Mouse (Mus musculus) spleen, embryonic (tissue): ENCODE measurements around the gene Zdhhc14.
"Not testable (repeated sequence)": the region's sequence is repeated elsewhere in the genome, so short reads cannot be mapped to it uniquely, and the experiment has no call there.

Experiments
- CTCF ChIA-PET: fragments of 350-600 bp; sonication (Branson Sonifier 250); formaldehyde crosslinking; loops from one replicate; lab custom pipeline; 2022; lab: Charles Lee

Zdhhc14 gene

DNA sequence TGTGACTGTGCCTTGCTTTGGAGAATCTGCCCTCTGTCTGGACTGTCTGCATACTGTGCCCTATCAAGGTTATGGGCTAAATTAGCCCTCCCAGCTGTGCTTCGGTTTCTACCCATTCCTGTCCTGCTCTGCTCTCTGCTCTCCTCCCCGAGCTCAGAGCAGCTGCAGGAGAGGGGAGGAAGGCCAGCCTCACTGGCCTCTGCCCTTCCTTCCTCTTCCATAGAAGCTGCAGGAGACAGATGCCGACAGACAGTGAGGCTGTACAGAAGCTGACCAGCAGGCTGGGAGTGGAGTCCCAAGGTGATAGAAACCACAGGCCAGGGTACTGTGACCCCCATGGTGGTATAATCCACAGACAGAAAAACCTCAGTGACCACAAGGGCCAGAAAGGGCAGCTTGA is 104.1 kb downstream of the Zdhhc14 start:
- CTCF ChIA-PET, result no interaction called here

DNA sequence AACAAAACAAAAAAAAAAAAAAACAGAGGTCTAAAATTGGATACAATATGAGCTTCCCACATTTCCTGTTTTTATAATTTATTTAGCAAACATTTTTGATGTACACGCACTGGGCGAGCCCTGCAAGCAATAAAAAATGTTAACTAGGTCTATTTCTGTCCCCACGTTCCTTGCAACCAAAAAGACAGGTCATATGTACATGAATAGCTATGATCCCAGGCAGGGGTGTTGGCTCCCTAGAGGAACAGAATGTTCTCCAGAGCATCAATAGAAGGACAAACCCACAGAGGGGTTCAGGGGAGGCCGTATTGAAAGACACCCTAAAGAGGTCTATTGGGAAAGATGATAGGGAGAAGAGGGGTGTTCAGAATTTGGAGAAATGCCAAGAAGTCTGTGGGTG is 106.6 kb downstream of the Zdhhc14 start:
- CTCF ChIA-PET, result interaction anchor here (0.6 kb wide), 1 partner anchor 23 kb away, joined by 4 read pairs; no protein-coding TSS in a partner anchor

DNA sequence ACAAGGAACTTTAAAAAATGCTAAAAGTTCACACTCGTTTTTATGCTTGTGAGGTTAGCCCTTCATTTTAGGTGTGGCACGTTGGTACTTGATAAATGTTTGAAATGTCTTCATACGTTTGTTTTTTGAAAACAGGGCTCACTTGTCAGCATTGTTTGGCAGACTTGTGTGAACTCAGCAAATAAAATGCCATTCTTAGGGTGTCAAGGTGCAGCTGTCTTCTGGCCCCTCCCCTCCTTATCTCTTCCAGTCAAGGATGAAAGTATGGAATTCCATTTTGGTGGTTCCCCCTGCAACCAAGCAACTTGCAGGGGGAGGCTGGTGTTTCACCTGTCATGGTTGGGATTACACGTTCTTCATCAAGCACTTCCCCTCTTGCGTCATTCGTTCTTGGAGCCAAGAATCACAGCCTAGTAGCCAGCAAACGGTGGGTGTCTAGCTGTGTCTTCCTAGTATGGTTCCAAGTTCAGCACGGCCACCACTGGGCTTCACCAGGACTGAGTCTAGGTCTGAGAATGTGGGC is 108.2 kb downstream of the Zdhhc14 start:
- CTCF ChIA-PET, result no interaction called here

DNA sequence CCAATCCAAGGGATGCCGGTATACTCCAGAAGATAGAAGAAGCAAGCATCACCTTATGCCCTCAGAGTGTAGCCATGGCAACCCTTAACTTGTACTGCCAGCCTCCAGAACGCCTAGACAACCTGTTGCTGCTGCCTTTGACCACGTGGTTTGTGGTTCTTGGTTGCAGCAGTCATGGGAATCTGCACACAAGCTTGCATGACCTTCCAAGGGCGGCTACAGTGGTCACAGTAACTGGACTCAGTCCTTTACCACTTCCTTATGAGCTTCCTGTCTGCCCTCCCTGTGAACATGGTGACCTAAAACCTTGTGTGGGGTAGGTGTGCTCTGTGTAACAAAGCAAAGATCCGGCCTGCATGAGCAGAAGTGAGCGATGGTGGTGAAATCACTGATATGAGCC is 109.6 kb downstream of the Zdhhc14 start:
- CTCF ChIA-PET, result no interaction called here

DNA sequence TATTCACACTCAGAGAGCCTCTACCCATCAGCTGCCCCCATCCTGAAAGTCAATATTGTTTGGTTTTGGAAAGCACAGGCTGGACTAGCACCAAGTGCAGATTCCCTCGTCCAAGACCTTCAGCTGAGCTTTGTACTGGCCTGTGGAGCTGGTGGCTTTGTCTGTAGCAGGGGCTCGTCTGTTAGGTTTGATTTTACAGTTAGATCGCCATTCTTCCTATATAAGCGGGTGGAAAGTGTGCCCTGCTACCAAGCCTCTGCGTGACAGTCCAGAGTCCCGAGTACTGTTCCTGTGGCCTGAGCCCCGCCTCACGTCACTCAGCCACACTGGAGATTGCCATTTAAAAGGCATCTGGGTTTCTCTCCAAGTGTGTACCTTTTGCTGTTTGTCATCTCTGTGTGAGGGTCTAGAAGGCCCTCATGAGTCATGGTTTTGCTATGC is 113.8 kb downstream of the Zdhhc14 start:
- CTCF ChIA-PET, result interaction anchor here (0.5 kb wide), 1 partner anchor 101 kb away, joined by 4 read pairs; no protein-coding TSS in a partner anchor

DNA sequence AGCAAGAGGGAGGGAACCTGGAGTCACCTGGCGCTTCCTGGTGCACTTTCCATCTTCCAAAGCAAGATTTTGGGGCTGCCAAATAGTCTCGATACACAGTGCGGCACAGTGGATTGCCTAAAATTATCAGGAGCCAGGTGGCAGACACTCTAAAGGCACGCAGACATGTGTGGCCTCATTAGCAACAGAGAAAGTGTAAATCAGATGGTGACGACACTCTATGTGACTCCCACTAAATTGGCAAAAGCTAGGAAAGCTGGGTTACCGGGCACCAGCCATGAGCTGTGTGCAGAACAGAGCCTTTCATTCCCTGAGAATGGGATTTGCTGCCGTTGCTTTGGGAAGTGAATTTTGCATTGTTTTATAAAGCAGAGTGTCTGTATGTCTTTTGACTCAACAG is 115.0 kb downstream of the Zdhhc14 start:
- CTCF ChIA-PET, result no interaction called here

DNA sequence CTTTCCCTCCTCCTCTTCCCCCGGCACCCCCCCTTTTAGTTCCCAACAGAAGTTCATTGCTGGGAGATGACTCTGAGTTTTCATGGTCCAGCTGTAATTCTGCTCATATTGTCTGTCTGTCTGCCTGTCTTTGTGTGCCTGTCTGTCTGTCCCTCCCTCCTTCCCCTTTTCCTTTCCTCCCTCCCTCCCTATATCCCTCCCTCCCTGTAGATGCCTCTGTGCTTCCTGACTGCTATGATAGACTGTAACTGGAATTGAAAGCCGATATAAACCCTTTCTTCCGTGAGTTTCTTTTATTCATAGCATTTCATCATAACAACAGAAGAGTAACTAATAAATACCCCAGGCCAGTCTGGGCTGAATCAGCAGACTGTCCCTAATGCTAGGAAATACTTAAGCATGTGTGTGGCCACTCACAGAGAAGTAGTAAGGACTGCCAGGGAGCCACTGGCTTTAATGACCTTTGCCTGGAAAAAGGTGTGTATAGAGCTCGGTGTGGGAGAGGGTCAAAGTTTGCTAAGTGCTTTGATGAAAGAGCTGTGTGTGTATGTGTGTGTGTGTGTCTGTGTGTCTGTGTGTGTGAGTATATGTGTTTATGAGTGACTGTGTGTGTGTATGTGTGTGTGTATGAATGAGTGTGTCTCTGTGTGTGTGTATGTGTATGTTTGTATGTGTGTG is 117.7 kb downstream of the Zdhhc14 start:
- CTCF ChIA-PET, result no interaction called here

DNA sequence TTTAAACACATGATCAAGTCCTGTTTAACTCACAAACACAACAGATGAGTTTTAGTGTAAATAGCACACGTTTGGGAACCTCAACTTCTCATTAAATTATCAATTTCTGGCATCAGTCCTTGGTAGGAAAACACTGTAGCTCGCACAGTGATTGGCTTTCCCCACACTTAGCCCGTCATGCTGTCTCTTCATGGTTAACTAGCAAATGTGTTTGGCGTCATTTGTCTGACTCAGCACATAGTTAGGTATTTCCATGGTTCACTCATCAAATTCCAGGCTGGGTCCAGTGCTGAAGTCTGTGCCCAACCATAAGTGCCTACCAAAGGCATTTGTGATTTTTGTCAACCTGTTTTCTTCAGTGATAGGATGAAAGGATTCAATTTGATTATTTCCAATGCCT is 119.9 kb downstream of the Zdhhc14 start:
- CTCF ChIA-PET, result no interaction called here

DNA sequence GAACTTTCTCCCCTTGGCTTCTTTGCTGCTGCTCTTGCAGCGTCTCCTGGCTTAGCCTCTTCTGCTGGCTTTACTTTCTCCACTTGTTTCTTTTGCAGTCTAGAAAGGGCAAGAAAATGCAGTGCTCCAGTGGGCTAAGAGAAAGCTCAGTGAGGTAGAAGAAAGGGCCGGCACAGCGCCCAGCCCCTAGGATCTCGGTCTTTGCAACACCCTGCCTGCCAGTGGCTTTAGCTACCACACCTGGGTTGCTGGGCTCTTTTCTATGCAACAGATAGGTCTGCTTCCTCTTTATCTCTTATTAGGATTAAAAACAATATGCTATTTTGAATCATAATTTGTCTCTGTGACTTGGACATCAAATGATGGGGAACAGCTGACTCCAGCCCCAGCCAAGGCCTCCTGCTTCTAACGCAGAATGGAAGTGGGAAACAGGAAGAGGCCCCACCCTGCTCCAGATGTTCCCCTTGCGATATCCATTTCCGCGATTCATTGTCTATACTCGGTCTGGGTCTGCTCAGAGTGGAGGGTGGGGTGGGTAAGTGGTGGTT is 122.5 kb downstream of the Zdhhc14 start:
- CTCF ChIA-PET, result interaction anchor here (0.6 kb wide), 1 partner anchor 249 kb away, joined by 3 read pairs; no protein-coding TSS in a partner anchor

DNA sequence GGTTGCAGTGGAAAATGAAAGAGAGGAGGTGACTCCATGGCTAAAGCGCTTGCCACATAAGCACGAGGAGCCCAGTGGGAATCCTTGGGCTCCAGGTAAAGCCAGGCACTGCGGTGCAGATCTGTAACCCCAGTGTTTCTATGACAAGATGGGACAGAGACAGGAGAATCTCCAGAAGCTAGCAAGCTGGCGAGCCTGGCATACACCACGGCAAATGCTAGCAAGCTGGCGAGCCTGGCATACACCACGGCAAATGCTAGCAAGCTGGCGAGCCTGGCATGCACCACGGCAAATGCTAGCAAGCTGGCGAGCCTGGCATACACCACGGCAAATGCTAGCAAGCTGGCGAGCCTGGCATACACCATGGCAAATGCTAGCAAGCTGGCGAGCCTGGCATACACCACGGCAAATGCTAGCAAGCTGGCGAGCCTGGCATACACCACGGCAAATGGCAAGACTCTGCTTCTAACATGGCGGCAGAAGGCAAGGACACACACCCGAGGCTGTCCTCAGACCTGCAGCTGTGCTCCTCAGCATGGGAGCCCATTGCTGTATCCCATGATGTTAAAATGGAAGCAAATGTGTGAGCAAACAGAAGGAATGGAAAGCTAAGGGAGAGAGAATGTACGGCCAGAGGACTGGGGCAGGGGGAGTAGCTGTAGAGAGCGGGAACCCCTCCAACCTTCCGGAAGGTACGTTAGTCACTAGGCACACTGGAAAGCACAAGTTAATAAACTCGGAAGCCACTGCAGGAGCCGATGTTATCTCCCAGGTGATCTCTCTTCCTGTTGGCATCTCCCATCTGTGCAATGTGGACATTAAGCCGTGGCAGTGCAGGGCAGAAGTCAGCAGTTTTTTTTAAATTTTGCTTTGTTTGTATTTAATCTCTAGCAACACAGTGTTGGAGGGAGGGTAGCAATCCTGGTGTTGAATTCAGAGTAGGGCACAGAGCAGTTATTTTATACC is 129.6 kb downstream of the Zdhhc14 start:
- CTCF ChIA-PET, result no interaction called here

DNA sequence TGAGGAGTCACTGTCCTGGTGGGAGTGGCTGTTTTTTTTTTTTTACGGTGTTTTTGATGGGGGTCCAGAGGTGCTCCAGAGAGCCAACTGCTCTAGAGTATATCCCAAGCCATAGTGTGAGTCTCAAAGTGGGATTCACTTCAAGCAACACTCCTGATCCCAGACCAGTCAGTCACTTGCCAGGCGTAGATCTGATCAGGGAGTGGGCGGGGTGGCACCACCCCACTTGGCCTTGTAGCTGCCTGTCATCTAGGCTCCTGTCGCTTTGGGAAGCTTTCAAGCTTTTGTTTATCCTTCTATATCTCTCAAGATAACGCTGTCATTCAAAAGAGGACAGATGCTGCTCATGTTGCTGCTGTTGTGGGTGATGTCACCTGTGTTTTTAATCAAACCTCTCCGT is 130.4 kb downstream of the Zdhhc14 start:
- CTCF ChIA-PET, result interaction anchor here (0.6 kb wide), 1 partner anchor 19 kb away, joined by 5 read pairs; no protein-coding TSS in a partner anchor

DNA sequence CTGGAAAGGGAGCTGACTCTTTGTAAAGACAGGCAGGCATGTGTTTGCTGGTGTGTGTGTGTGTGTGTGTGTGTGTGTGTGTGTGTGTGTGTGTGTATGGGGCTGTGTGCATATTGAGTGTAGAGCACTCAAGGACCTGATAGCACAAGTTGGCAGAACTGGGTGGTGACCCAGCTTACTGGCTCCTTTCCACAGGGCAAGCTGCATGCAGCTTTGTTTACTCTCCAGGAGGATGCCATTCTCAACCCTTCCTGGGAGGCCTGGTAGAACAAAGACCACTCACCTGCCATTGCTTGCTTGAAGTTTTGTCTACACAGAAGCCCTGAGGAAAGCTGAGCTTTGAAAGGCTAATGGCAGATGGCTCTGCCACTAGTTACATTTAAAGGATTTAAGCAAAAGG is 130.8 kb downstream of the Zdhhc14 start:
- CTCF ChIA-PET, result interaction anchor here (0.6 kb wide), 1 partner anchor 19 kb away, joined by 5 read pairs; no protein-coding TSS in a partner anchor

DNA sequence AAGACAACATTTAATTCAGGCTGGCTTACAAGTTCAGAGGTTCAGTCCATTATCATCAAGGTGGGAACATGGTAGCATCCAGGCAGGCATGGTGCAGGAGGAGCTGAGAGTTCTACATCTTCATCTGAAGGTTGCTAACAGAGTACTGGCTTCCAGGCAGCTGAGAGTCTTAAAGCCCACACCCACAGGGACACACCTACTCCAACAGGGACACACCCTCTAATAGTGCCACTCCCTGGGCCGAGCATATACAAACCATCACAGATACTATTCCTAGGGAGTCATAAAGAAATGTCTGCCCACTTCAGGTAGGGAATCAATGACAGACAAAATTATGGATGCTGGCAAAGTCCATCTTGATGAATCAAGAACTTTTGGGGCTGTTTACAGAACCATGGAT is 132.5 kb downstream of the Zdhhc14 start:
- CTCF ChIA-PET, result not testable (repeated sequence)

DNA sequence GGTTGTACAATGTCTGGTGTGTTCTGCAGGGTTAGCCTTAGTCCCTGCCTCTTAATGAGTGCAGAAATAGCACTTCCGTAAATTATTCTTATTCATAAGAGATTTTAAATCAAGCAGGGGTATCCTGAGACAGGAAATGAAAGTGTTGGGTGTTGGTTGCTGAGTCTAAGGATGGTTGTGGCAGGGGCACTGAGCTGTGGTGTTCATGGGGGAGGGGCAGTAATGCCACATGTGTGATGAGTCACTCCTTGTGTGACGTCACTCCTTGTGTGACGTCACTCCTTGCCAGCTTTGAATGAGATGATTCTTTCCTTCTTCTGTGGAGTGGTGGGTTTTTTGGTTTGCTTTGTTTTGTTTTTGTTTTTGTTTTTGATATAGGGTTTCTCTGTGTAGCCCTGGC is 134.0 kb downstream of the Zdhhc14 start:
- CTCF ChIA-PET, result no interaction called here

DNA sequence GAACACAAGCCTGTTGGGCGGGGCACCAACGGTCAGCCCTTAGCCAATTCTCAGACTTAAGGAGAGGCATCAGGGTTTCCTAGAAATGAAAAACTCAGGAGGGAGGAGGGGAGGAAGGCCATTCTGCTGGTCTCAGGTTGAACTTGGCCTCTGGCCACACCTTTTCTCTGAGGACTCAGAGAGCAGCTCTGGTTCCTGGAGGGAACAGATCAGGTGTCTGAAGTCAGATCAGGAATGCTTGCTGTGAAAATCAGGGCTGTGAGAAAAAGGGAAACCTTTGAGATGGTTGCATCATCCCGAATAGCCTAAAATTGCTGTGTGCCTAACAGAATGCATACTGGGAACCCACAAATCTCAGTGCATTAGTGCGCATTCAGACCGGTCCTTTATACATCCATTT is 135.3 kb downstream of the Zdhhc14 start:
- CTCF ChIA-PET, result no interaction called here

DNA sequence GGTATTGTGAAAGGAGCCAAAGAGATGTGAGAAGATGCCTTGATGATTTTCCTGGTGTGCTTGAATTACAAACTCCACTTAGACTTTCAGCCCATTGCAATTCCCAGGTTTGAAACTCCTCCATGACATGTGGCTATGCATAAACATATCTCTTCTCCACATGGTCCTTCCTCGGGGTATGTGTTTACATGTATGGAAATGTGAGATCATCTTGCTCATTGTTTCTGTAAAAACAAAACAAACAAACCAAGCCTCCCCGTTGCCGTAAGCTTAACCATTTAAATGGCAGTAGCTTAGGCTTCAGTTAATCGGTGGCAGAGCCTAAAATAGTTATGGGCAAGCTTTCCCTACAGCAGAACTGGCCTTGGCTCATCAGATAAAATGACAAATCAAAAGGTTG is 137.3 kb downstream of the Zdhhc14 start:
- CTCF ChIA-PET, result no interaction called here

DNA sequence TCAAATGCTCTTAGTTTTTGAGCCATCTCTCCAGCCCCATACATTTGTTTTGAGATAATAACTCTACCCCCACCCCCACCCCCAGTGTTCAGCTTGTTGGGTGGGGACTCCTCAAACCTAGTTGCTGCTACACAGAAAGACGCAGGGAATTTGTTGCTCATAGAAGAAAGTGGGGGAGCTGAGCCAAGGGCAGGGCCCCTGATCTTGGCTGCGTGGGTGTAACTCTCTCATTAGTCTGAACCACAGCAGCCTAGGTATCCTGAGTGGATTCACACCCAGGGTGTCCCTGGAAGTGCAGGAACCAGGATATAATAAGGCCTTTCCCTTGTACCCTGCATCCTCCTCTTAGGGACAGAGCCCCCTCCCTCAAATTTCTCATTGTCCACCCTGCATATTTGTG is 142.9 kb downstream of the Zdhhc14 start:
- CTCF ChIA-PET, result no interaction called here

DNA sequence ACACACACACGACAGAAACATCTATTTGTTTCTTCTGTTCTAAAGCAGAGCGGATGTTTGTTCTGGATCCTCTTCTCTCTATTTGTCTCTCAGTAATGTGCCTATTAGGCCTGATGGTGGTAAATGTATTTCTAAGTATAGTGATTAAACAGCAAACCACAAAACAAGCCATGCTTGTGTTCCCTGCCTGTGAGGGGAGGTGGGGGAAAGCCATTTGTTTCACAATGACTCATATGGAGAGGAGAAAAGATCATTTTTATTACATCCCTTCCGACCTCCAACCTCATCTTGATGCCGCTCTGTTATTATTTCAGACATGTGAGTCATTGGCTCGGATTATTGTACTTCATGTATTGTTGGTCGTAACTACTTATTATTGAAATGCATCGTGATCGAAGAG is 149.1 kb downstream of the Zdhhc14 start:
- CTCF ChIA-PET, result no interaction called here

DNA sequence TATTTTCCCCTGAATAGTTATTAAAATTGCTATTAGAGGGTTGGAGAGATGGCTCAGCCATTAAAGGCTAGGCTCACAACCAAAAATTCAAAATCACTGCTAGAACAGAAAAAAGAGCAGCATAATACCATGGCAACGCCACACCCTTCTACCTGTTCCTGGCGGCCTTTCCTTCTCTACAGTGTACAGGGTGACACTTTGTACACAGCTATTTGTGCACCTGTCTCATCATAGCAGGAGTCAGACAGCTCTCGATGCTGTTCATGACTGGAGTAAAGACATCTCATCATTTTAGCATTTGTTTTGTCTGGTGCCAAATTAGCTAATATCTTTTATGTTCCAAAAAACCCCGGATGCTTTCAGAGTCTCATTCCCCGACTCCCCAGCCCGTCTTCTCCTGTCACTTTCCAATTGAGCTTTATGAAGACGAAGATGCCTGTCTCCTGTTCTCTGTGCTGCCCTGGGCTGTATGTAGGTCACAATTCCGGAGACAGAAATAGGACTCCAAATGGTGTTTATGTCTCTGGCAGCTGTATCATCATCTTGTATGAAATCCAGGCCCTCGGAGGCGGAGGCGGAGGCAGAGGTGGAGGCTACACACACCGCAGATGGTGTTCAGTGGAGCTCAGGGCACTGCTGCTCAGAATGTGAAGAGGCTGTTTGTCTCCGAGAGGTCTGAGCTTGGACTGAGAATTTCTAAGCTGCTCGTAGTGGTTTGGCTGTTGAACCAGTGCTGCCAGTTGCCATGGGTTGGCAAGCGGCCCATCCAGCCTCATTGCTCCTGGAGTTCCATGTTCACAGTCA is 150.8 kb downstream of the Zdhhc14 start:
- CTCF ChIA-PET, result interaction anchor here (0.6 kb wide), 1 partner anchor 197 kb away, joined by 3 read pairs; no protein-coding TSS in a partner anchor

DNA sequence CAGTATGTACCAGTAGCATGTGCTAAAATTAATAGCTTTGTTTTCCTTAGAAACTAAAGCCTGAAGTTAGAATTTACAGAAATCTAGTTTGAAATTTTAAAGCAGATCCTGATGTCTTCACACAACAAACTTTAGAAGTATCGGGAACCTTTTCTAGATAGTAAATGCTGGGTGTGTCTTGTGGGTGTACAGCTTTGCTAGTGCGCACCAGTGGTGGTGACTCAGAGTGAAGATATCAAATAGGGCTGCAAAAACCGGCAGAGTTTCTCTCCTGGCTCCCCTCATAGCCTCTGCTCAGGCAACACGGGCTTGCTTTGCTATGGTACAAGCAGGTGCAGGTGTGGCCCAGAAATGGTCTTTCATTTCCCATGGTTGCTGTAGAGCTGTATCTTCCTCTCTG is 157.8 kb downstream of the Zdhhc14 start:
- CTCF ChIA-PET, result no interaction called here

DNA sequence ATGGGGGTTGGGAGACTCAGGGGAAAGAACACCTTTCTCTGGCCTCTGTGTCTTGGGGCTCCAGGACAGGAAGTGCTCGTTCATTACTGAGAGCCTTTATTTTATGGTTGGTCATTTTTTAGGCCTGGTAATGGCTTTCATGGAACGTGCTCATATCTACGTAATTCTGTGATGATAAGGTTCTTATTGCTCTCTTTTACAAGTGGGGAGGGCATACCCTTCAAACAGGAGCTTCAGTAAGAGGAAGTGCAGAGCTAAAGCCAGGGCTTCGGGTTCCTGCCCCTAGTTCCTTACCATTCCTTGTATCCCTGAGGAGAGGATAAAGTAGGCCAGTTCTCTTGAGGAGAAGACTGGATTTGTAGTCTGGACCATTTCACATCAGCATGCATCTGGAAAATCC is 158.3 kb downstream of the Zdhhc14 start:
- CTCF ChIA-PET, result interaction anchor here (0.6 kb wide), 1 partner anchor 115 kb away, joined by 3 read pairs; no protein-coding TSS in a partner anchor
